Mouse (Mus musculus): Measurements from ENCODE around the gene Pard3.

Gene Pard3

DNA sequence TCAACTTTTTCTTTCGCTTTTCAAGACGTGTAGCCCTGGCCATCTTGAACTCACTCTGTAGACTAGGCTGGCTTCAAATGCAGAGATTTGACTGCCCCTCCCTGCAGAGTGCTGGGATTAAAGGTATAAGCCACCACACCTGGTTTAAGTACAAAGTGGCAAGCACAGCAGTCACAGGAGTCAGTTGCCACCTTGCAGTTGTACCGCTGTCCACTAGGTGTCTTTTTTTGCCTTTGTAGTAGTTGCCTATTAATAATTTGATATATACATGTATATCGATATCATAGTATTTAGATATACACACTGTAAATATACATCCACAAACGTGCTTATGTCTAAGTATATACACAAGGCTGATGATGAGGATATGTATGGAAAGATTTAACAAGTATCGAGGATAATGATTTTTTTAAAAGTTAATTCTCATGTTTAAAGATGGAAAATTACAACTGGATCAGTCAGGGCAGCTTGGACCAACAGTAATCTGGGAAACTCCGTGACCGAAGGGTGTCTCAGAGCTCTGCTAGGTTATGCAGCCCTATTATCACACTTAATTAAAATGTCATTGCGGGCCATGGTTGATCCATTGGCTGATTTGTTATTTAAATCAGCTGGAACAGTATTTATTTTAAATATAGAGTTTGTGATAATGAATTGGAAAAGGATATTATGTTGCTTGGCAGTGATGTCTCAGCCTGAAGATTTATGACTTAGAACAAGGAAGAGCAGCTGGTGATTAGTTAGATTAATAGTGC lies 220.9 kb downstream of the Pard3 start:
- DNase-seq (ENCODE audit: low read depth, low spot score), result no peak

DNA sequence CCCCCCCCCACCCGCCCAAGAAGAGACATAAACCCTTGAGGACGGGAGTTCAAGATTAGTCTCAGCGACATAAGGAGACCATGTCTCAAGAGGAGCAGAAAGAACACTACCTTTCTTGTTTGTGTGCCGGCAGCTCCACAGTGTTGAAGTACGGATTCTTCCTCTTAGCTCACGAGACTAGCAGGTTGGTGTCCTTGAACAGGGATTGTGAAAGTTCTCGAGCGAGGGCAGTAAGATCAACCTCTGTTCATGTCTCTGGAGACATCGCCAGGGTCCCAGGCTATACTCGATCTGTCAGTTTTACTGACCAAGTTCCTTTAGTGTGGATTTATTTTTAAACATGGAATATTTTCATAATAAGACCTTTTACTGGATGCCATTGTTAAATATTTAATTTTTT lies 224.1 kb downstream of the Pard3 start:
- no peak for DNase-seq (ENCODE audit: low read depth, low spot score)

DNA sequence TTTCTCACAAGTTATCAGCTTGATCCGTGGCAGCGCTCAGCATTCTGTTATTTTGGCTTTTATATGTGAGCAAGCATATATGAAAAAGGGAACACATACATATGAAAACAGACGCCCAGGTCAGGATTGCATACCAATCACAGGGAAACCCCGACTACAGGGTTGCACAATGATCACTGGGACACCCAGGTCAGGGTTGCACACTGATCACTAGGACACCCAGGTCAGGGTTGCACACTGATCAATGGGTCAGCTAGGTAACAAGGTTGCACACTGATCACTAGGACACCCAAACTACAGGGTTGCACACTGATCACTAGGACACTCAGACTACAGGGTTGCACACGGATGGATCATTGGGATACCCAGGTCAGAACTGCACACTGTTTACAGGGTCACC lies 228.6 kb downstream of the Pard3 start:
- no peak for DNase-seq (ENCODE audit: low read depth, low spot score)

DNA sequence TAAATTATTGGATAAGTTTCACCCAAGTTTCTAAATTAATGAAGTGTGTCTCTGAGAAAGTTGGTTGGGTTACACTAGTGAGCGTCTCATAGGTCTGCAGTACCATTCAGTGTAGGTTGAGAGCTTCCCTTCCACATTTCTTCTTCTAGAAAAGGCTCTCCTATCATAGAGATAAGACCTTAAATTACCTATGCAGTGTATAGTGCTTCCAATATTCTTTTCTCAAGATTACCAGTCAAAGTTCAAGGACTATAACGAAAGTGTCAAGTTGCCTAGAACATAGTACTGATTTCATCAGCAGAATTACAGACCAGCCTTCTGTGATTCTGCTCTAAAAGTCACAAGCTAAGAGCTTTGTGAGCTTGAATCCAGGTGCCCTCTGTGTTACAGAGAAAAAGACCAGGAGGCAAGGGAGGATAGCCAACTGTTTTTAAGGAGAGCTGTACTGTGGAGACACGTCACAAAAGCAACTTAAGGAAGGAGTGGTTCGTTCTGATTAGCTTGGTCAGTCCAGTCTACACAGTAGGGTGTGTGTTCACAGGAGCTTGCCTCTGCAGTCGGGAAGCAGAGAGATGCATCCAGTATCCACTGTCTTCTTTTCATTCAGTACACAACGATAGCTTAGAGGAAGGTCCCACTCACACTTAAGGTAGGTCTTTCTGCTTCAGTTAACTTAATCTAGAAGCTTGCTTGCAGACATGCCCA lies 229.5 kb downstream of the Pard3 start:
- DNase-seq (ENCODE audit: low read depth, low spot score), result no peak

DNA sequence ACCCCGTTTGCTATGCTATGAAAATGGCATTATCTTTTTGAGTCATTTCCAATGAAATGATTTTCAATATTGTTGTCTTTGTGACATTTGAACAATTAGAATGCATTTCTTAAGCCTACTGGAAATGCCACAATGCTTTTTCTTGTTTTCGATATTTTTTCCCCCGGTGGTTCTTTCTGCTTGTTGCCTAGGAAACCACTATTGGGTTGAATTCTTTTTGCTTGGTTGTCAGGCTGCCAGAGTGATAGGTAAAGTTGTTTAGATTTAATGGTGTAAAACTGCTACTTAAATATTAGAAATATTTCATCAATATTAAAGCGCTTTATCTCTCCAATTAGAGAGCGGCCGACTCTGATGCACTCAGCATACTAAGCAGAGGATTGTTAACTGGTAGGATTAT lies 230.4 kb downstream of the Pard3 start:
- no peak for DNase-seq (ENCODE audit: low read depth, low spot score)

DNA sequence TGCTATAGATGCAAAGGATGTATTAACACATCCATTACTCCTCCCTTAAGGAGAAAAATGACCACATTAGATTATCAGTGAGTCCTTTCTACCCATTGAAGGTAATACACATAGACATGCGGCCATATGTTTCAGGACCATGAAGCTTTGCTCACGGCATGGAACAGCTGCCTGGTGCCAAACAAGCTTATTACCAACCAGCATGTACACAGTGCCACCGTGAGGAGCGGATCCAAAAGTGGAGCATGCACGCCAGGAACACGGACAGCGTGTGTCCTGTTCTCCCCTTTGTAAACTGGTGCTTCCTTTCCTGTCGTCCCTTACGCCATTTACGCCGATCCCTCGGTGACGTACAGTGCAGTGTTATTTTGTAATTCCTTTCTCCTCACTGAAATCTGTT lies 232.2 kb downstream of the Pard3 start:
- no peak for DNase-seq (ENCODE audit: low read depth, low spot score)

DNA sequence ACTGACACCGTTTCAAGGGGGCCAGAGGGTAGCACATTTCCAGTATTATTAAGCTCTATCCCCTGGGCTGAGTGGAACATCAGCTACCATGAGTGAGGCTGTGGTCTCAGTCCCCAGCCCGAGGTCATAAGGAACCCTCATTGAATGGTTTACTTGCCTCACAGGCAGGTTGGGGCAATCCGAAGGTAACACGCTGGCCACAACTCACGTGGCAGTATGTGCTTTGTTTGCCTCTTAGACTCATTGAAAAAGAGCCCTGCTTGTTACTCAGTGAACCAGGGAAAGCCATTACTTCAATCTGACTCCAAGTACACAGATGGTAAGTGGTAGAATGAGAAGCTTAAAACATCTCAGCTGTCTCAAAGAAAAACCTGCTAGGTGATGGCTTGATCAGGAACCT lies 236.8 kb downstream of the Pard3 start:
- no peak for DNase-seq (ENCODE audit: low read depth, low spot score)

DNA sequence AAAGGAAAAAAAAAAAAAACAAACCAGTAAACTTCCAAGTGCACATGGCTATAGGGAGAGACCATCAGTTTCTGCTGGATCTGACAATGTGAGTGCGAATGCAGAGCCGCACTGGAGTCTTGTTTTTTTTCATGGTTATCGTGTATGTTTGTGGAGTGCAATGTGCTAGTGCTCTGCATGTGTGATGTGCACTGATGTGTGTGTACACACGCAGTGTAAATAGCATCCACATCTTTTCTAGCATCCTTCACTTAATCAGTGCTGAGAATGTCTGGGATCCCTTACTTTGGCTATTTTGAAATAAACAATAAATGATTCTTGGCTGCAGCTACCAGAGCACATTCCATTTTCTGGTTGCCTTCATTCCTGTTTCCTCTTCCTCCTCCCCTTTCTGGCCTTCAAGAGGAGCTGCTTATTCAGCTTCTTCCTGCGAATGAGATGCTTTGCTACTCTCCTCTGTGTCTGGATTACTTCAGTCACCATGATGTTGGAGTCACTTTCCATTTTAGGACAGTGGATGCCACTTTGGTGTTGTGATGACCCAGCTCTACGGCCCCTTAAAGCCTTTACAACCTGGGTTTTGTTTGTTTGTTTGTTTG lies 239.3 kb downstream of the Pard3 start:
- no peak for DNase-seq (ENCODE audit: low read depth, low spot score)

DNA sequence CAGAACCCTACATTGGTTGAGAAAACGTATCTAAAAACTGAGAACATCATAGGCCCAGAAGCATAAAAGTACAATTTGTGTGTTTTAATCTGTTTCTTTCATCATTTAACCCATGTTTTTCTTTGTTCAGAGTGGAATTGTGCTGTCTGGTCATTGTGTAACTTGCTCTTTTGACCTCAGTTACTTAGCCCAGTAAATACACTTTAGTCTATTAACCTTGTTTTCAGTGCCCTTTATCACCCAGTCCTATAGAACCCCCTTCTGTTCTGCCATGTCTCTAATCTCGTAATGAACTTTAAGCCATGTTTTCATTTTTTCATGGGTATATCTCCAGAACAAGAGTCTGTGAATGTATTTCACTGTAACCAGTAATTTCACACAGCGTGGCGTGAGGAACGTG lies 243.3 kb downstream of the Pard3 start:
- DNase-seq (ENCODE audit: low read depth, low spot score), result no peak

DNA sequence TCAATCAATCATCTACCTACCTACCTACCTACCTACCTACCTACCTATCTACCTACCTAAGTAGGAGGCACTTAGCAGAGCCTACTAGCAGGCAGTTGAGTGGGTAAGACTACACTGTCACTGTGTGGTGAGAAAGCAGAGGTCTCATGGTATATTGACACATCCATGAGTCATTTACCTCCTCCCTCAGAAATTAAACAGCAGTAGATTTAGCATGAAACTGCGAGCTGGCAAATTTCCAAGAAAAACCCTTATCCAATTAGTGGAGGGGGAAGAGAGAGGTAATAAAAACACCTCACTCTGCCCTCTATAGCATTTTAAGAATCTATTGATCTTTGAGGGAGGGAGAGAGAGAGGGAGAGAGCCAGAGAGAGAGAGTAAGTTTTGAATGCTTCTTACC lies 245.7 kb downstream of the Pard3 start:
- DNase-seq (ENCODE audit: low read depth, low spot score), result no peak

DNA sequence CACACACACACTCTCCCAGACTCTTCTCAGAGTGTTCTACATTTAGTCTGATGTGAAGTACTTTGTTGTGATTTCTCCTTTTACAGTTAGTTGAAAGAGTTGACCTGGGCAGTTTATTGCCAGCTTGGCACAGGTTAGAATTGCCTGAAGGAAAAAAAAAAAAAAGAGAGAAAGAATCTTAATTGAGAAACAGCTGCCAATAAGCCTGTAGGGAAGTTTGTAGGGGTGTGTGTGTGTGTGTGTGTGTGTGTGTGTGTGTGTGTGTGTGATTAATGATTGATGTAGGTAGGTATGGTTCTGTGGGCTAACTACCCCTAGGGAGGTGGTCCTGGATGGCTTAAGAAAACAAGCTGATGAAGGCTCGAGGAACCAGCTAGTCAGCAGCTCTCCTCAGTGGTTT lies 252.1 kb downstream of the Pard3 start:
- DNase-seq (ENCODE audit: low read depth, low spot score), result no peak

DNA sequence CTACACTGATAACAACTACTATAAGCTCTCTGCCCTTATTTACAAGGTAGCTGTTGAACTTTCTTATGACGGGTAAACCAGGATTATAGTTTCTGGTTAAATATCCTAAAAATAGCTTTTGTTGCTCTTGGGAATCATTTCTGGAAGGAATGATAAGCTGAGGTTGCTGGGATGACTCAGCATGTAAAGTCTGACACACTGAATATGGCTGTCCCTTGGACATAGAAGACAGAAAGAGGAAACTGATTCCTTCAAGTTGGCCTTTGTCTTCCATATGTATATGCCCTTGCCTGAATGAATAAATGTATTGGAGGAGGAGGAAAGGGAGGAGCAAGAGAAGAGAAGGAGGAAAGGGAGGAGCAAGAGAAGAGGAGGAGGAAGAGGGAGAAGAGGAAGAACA lies 254.2 kb downstream of the Pard3 start:
- DNase-seq (ENCODE audit: low read depth, low spot score), result no peak

DNA sequence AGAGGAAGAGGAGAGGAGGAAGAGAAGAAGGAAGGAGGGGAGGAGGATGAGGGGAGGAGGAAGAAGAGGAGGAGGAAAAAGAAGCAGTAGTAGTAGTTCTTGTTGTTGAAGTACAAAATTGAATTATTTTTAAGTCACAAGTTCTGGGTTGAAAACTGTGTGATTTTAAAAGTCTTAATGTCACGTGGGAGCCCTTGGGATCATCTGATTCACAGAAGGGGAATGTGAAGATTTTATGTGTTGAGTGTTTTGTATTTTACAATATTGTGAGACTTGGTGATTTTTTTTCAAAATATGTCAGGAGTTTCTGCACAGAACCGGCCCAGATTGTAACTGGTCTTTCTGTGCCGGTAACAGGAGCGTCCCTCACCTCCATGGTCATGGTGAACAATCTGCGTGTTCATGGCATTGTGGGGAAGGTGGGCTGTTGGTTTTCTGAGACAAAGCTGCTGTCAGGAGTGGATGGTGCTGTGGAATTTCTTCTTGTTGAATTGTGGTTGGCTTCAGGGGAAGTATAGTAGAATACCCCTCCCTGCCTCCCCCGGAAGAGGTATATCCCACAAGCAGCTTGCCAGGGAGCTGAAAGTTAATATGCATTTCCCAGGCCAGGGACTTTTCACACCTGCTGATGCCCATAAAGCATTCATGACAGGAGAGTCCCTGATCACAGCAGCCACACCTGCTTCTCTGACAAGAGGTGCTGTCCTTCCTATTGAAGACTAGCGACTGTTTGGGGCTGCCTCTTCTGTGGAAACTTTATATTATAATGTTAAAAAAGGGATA lies 254.9 kb downstream of the Pard3 start:
- DNase-seq (ENCODE audit: low read depth, low spot score), result no peak

DNA sequence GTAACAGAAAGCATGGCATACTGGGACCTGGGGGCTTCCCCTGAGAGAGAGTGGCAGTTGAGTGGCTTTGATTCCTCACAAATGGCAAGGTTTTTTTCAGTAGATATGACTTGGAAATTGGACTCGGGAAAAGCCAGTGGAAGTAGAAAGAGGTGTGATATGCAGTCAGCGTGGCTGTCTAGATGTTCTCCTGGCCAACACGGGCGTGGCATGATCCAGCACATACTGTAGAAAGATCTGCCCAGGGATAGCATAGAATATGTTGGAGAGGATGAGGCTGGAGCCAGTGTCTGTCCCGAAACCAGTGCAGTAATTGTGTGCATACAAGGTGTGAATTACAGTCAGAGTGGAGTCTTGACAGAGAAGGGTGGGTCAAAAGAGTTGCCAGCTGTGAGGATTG lies 257.2 kb downstream of the Pard3 start:
- DNase-seq (ENCODE audit: low read depth, low spot score), result no peak

DNA sequence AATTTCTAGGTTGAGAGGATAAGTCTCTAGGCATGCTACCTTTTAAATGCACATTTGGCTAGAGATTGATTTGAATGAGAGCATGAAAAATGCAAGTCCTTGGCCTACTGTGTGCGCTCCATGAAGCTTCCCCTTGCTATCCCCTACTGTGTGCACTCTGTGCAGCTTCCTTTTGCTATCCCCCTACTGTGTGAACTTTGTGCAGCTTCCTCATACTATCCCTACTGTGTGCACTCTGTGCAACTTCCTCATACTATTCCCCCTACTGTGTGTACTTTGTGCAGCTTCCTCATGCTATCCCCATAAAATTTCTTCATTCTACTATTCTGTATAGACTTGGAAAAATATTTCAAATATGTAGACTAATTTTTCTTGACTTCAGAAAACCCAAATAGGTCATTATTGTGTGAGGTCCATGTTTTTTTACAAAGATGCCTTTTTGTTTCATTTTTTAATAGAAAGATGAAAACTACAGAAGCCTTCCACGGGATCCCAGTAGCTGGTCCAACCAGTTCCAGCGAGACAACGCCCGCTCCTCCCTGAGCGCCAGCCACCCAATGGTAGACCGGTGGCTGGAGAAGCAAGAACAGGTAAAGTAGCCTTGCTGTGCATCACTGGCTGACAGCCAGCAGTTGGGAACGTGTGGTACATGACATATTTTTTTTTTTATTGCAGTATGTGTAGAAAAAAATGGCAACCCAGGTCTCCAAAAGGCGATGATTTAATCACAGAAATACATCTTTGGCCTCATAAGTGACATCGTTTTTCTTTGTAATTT lies 260.1 kb downstream of the Pard3 start:
- no peak for DNase-seq (ENCODE audit: low read depth, low spot score)

DNA sequence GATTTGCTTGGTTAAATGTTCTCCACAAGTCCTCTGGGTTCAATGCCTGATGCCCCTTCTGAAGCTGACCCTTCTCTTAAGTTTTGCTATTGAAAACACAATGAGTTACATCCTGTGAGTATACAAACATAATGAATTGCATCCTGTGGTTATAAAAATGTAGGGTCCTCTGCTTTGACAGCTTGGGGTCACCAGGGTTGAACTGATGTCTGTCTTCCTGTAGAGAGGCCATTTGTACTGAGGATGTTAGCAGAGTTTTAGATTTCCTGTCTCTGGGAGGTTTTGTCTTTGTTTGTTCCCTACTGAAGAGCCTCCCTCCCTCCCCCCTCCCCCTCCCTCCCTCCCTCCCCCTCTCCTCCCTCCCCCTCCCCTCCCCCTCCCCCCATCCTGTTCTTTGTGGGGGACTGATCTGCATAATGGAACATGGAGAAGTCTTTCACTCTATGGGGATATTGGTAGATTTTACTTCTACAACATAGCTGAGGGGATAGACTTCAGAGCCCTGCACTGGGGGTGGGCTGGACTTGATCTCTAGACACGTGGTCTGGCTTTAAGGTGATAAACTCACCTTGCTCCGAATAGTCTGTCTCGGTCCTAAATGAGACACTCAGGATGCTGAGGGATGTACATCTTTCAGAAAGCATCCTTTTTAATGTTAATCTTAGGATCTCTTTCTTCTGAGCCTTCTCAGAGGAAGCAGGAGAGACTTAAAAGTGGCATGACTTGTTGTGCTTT lies 261.3 kb downstream of the Pard3 start:
- DNase-seq (ENCODE audit: low read depth, low spot score), result no peak

DNA sequence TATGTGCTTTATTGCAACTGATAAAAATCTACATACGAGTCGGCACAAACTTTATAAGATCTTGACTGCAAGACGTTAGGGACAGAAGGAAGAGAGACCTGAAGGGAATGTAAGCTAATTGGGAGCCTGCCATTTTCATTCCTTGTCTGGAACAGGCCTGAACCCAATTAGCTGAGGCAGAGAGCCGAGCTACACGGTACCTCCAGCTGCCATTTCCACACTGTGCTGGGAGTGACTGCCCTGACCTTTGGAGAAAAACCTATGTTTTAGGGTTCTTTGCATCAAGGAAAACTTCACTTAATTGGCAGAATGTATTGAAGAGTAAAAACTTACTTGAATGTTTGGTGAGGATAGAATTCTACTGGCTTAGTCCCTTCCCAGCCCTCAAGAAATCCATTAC lies 262.1 kb downstream of the Pard3 start:
- DNase-seq (ENCODE audit: low read depth, low spot score), result no peak

DNA sequence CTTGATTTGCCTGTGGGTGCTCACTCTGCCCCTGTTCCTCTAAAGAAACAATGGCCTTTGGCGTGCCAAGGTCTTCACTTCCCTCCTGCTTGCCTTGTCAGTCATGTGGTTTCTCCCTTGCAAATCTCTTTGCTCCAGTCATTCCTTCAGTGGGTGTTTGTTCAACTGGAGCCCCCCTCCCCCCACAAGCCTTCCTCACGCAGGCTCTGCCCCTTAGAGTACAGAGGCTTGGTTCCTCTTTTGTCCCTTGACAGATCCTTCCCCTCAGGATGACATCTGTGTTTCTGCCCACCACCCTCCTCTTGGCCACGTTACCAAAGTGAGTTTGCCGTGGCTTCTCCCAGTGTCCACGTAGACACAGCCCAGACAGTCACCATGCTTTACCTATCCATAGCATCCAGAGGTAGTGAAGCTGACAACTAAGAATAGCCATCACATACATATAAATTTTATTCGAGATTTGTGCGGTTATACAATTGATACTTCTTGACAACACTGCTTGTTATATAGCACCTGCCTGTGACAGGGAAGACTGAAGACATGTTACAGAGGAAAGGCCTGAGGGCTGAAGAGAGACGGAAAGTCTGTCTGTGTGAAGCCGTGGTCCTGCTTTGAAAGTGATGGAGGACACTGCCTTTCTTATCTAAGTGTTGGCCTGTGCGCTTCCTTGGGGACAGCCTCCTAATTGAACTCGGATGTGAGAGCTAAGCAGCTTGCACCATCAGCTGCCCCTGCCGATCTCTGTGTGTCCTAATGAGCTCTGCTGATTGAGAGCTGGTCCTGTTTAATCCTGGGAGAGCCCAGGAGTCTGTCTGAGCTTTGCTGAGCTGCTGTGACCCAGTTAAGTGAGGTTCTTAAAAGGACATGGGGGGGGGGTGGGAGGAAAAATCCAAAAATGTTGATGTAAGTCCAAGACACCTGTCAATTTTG lies 266.8 kb downstream of the Pard3 start:
- DNase-seq (ENCODE audit: low read depth, low spot score), result no peak

DNA sequence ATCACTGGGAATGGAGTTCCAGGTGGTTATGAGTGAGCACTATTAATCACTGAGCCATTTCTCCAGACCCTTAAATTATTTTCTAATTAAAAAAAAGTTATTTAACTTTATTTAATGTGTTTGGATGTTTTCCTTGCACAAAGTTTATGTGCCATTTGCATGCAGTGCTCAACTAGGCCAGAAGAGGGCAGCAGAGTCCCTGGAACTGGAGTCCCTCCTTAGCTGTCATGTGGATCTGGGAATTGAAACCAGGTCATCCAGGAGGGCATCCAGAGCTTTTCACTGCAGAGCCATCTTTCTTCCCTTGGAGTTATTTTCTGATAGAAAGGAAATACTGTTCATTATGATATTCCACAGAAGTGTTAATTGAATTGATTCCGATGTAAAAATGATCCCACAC lies 268.1 kb downstream of the Pard3 start:
- peak; percentile 14 for DNase-seq (ENCODE audit: low read depth, low spot score)

DNA sequence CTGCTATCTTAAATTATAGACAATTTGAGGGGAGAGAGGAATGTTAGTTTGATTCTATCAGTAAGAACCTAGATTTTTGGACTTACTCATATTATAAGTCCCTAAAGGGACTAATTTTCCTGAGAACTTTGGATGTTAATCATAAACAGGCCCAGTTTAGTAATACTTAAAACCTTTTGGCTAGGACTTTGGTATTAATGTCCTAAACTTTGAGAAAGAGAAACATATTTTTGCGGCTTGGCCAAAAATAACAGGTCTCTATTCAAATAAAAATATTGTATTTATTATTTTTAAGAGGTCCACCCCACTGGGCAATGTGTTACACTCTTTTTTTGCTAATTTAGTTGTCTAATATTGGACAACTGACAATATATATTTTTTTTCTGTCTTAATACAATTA lies 271.5 kb downstream of the Pard3 start:
- no peak for DNase-seq (ENCODE audit: low read depth, low spot score)

All from WW6 (cell line).